Mouse (Mus musculus): Measurements from ENCODE around the gene Pygm.

Gene Pygm

GRCm38 (mm10) chr19:6384128-6384527 is at the start of gene Pygm:
Gene Pygm, plus strand, starts transcription at chr19:6384399.
- no peak for DNase-seq (ENCODE audit: low read depth)

- peak; percentile 92 for DNase-seq (ENCODE audit: low read depth)
Measured at GRCm38 (mm10) chr19:6334673-6335457, 49.3 kb upstream of the Pygm start, which contains the start of gene Men1. Gene Men1, plus strand, starts transcription at chr19:6334979.

GRCm38 (mm10) chr19:6335458-6335827 is 48.8 kb upstream of the Pygm start:
- DNase-seq (ENCODE audit: low read depth) = no peak

- no peak for DNase-seq (ENCODE audit: low read depth)
Measured at GRCm38 (mm10) chr19:6336920-6337319, 47.3 kb upstream of the Pygm start.

GRCm38 (mm10) chr19:6338171-6338570 is 46.0 kb upstream of the Pygm start:
- DNase-seq (ENCODE audit: low read depth) = no peak

- DNase-seq (ENCODE audit: low read depth) = no peak
Measured at GRCm38 (mm10) chr19:6338716-6339115, 45.5 kb upstream of the Pygm start.

- DNase-seq (ENCODE audit: low read depth) = no peak
Measured at GRCm38 (mm10) chr19:6339191-6339590, 45.0 kb upstream of the Pygm start.

GRCm38 (mm10) chr19:6339890-6340504 is 44.2 kb upstream of the Pygm start:
- DNase-seq (ENCODE audit: low read depth) = peak; percentile 53

- peak; percentile 70 for DNase-seq (ENCODE audit: low read depth)
Measured at GRCm38 (mm10) chr19:6340524-6341452, 43.4 kb upstream of the Pygm start, which contains the start of gene Map4k2. Gene Map4k2, plus strand, starts transcription at chr19:6341135.

- no peak for DNase-seq (ENCODE audit: low read depth)
Measured at GRCm38 (mm10) chr19:6341453-6342077, 42.6 kb upstream of the Pygm start.

GRCm38 (mm10) chr19:6342276-6342933 is 41.8 kb upstream of the Pygm start:
- DNase-seq (ENCODE audit: low read depth) = no peak

- DNase-seq (ENCODE audit: low read depth) = no peak
Measured at GRCm38 (mm10) chr19:6343066-6343925, 40.9 kb upstream of the Pygm start.

GRCm38 (mm10) chr19:6343996-6344395 is 40.2 kb upstream of the Pygm start:
- DNase-seq (ENCODE audit: low read depth) = no peak

- no peak for DNase-seq (ENCODE audit: low read depth)
Measured at GRCm38 (mm10) chr19:6346023-6346422, 38.2 kb upstream of the Pygm start.

- no peak for DNase-seq (ENCODE audit: low read depth)
Measured at GRCm38 (mm10) chr19:6346661-6347060, 37.5 kb upstream of the Pygm start.

- no peak for DNase-seq (ENCODE audit: low read depth)
Measured at GRCm38 (mm10) chr19:6347615-6348014, 36.6 kb upstream of the Pygm start.

- no peak for DNase-seq (ENCODE audit: low read depth)
Measured at GRCm38 (mm10) chr19:6348717-6349116, 35.5 kb upstream of the Pygm start.

- no peak for DNase-seq (ENCODE audit: low read depth)
Measured at GRCm38 (mm10) chr19:6349215-6349983, 34.8 kb upstream of the Pygm start.

- DNase-seq (ENCODE audit: low read depth) = no peak
Measured at GRCm38 (mm10) chr19:6351431-6352106, 32.6 kb upstream of the Pygm start.

Measured in c-Kit-positive CD71-positive TER-119-negative erythroid progenitor cells, embryonic 14.5 days (primary cell).